Mouse (Mus musculus): ENCODE results near the gene Sphk1.
A peak's percentile ranks its signal among the peaks of the same experiment; 100 is the strongest.

Sphk1 gene

GRCm38 (mm10) chr11:116543110-116543509 is 12.4 kb downstream of the Sphk1 start:
- DNase-seq = peak; percentile 19 to 30

GRCm38 (mm10) chr11:116547296-116548060 is 16.8 kb downstream of the Sphk1 start:
- DNase-seq = no peak

GRCm38 (mm10) chr11:116548780-116549179 is 18.1 kb downstream of the Sphk1 start:
- no peak for DNase-seq

GRCm38 (mm10) chr11:116549273-116550038 is 18.7 kb downstream of the Sphk1 start:
- no peak for DNase-seq

- DNase-seq = no peak
Observed at GRCm38 (mm10) chr11:116550748-116551147, 20.0 kb downstream of the Sphk1 start.

- no peak for DNase-seq
Observed at GRCm38 (mm10) chr11:116552194-116552593, 21.5 kb downstream of the Sphk1 start.

- DNase-seq = peak; percentile 52 to 55
Observed at GRCm38 (mm10) chr11:116554171-116554878, 23.6 kb downstream of the Sphk1 start.

GRCm38 (mm10) chr11:116555572-116555971 is 24.8 kb downstream of the Sphk1 start:
- no peak for DNase-seq

GRCm38 (mm10) chr11:116556308-116556707 is 25.6 kb downstream of the Sphk1 start:
- DNase-seq = no peak

GRCm38 (mm10) chr11:116565283-116566041 is 34.7 kb downstream of the Sphk1 start:
- DNase-seq = no peak

- no peak for DNase-seq
Observed at GRCm38 (mm10) chr11:116567531-116567930, 36.8 kb downstream of the Sphk1 start.

GRCm38 (mm10) chr11:116570821-116571220 is 40.1 kb downstream of the Sphk1 start:
- no peak for DNase-seq

GRCm38 (mm10) chr11:116571767-116572679 is 41.3 kb downstream of the Sphk1 start:
- no peak for DNase-seq

- DNase-seq = no peak
Observed at GRCm38 (mm10) chr11:116572756-116573543, 42.2 kb downstream of the Sphk1 start.

GRCm38 (mm10) chr11:116574486-116574885 is 43.8 kb downstream of the Sphk1 start:
- no peak for DNase-seq

- DNase-seq = no peak
Observed at GRCm38 (mm10) chr11:116574982-116575381, 44.3 kb downstream of the Sphk1 start.

GRCm38 (mm10) chr11:116575396-116575795 is 44.7 kb downstream of the Sphk1 start:
- DNase-seq = no peak

GRCm38 (mm10) chr11:116579280-116579679 is 48.6 kb downstream of the Sphk1 start:
- DNase-seq = no peak

GRCm38 (mm10) chr11:116580031-116580652 is 49.4 kb downstream of the Sphk1 start:
- DNase-seq = no peak

- peak; percentile 54 to 64 for DNase-seq
Observed at GRCm38 (mm10) chr11:116580711-116581375, 50.1 kb downstream of the Sphk1 start.
